Mouse (Mus musculus): ENCODE results near the gene Ctnnbl1.

DNA sequence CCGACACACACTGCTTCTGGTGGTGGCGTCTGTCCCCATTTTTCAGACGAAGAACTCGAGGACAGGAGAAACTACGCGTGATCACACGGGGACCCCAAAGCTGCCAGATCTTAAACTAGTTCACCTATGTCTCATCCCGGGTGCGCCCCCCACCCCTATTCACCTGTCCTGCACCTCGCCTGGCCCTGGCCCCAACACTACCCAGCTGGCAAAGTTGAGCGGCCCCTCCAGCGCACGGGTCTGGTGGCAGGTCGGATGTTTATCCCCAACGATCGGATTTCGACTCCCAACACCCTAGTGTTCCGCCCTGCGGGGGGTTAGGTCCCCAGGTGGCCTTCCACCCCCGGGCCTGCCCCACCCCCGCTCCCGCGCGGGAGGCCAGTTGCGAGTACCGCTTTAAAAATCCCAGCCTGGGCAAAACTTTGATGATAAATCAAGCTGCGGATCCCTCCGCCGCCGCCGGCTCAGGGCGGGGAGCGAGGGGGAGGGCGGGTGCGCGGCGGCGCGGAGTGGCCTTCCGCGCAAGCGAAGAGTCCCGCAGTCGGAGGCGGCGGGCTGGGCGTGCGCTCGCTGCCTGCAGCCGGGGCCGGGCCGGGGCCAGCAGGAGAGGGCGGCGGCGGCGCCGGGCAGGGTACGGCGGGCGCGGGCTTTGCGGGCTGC lies 177.0 kb downstream of the Ctnnbl1 start, which contains the start of gene Vstm2l:
- TF ChIP-seq CTCF (IDR thresholded peaks at IDR 0.05; ENCODE audit: low read depth, low read length), result no peak
- TF ChIP-seq POLR2A (IDR thresholded peaks at IDR 0.05; ENCODE audit: borderline replicate concordance, low read depth, low read length), result no peak

Measured in bone marrow macrophage, adult 2 months (primary cell).